Mouse (Mus musculus) intestine, postnatal 0 days (tissue): ENCODE data around the gene Pygo2. TPM values are rescaled to one million over a fixed set of nuclear protein-coding genes. Genes with fewer than 3 reads are reported as not detected.

Experiments
- ATAC-seq: fragments of 200-750 bp; cut with Nextera tagmentation; 2 replicates; pipeline ENCODE4 v1.8.0; 2017; ENCODE audit warnings: mild to moderate bottlenecking, moderate TSS enrichment, moderate library complexity
- H3K27ac ChIP-seq: fragments of 300-500 bp; sonication (generic); 2 replicates; pipeline ENCODE4 v1.5.1; 2014; ENCODE audit warnings: mild to moderate bottlenecking, low read depth, low read length, moderate library complexity
- H3K27me3 ChIP-seq: fragments of 300-500 bp; sonication (generic); replicated peaks from 2 replicates; pipeline ENCODE4 v1.6.1; 2014; ENCODE audit warnings: low read length, mixed read lengths; ENCODE audit not compliant: control insufficient read depth, insufficient read depth
- H3K36me3 ChIP-seq: fragments of 300-500 bp; sonication (generic); 2 replicates; pipeline ENCODE4 v1.6.1; 2014; ENCODE audit warnings: mild to moderate bottlenecking, moderate library complexity; ENCODE audit not compliant: control insufficient read depth, insufficient read depth
- H3K4me1 ChIP-seq: fragments of 300-500 bp; sonication (generic); replicated peaks from 2 replicates; pipeline ENCODE4 v1.6.1; 2014; ENCODE audit warnings: antibody characterized with exemption, low read length, mixed read lengths; ENCODE audit not compliant: control insufficient read depth, insufficient read depth
- H3K4me2 ChIP-seq: fragments of 300-500 bp; sonication (generic); replicated peaks from 2 replicates; pipeline ENCODE4 v1.6.1; 2014; ENCODE audit warnings: low read depth, mild to moderate bottlenecking, moderate library complexity
- H3K4me3 ChIP-seq: fragments of 300-500 bp; sonication (generic); 2 replicates; pipeline ENCODE4 v1.5.1; 2014; ENCODE audit warnings: low read depth, low read length
- H3K9ac ChIP-seq: fragments of 300-500 bp; sonication (generic); 2 replicates; pipeline ENCODE4 v1.6.1; 2014; ENCODE audit warnings: mild to moderate bottlenecking, low read depth, low read length
- H3K9me3 ChIP-seq: fragments of 300-500 bp; sonication (generic); 2 replicates; pipeline ENCODE4 v1.6.1; 2016; ENCODE audit warnings: mixed run types; ENCODE audit not compliant: control insufficient read depth
- CTCF ChIP-seq: sonication (generic); IDR thresholded peaks from 2 replicates; pipeline ENCODE4 v1.5.1; 2016; ENCODE audit warnings: low read depth, mild to moderate bottlenecking, control low read depth, antibody characterized with exemption, moderate library complexity
- WGBS: fragments of 180-500 bp; shearing (Covaris S2); extraction: QIAGEN DNeasy Blood & Tissue Kit; methylation state at CpG from one replicate; pipeline ENCODE4 v1.1.7; 2014; 5-methylcytosine and 5-hydroxymethylcytosine counted together
- polyA plus RNA-seq: library from polyadenylated mRNA; unstranded; fragments of >200 nt; fragmentation: Nextera tagmentation; extraction: Ambion mirVana; gene quantifications from 2 replicates; pipeline ENCODE4 v1.2.1, GENCODE M21; 2015

Gene Pygo2
- polyA plus RNA-seq, 1 experiment from 2014 or later: 17.1 TPM

DNA sequence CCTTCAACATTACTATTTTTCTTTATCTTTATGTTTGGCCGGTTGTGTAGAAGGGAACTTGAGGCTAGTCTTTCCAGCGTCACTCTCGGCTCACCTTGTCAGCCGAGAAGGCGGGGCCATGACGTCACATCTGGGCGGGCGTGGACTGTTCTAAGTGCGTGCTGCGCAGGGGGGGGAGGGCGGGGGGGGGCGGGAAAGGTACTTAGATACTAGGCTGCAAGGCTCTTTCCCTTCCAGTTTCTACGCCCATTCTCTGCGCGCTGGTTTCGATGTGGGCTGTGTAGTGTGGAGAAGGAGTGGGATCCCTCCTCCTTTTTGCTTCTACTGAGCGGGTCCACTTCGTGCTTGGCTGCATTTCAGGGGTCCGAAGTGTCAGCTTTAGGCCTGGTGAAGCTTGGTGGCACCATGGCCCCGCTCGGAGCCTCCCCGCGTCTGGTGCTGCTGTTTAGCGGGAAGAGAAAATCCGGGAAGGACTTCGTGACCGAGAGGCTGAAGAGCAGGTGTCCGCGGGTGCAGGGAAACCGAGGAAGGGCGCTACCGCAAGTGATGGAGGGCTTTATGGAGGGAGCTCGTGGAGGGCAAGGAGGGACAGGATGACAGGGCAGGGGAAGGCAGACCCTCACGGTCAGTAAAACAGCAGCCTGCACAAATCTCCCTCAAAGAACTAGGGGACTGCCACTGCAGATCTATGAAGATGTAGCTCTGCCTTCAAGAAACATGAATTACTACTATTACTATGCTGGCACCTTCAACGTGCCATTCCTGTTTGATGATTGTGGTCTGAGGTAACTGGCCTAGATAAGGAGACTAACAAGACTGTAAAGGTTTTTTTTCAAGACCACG is 29.2 kb downstream of the Pygo2 start:
- Histone ChIP-seq H3K9me3 (no peaks in the 10 kb centered on the region), H3K4me2 (peak overlapping the region; percentile 81), H3K36me3 (no peaks in the 10 kb centered on the region), H3K9ac (peak overlapping the region; percentile 63), H3K4me3 (peak overlapping the region; percentile 54), H3K27me3 (no peaks in the 10 kb centered on the region), H3K4me1 (peaks cover 4% of the 10 kb centered on the region; the same call in 1 of the 2 replicates), H3K27ac (peak overlapping the region; percentile 74)
- WGBS: under 1% methylated on average over 36 of the region's 36 CpGs
- peak; percentile 87 for ATAC-seq
- TF ChIP-seq CTCF: no peak

DNA sequence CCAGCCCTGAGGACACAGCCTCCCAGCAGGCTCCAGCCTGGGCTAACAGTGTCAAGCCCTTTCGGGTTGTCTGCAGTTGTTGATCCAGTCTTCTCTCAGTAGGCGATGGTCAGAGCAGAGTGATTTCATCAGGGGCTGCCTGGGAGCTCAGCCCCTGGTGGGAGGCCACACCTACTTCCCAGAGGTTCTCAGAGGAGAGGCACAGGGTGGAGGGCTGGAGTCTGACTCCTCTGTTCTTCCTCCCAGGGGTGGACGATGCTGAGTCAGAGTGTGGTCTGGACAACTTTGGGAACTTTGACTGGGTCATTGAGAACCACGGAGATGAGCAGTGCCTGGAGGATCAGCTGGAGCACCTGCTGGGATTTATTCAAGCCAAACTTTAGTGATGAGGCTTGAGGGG is 38.3 kb downstream of the Pygo2 start:
- H3K4me3 ChIP-seq: no peak overlapping the region
- ATAC-seq: no peak
- H3K27me3 ChIP-seq: no peaks in the 10 kb centered on the region
- no peaks in the 10 kb centered on the region for H3K4me1 ChIP-seq
- WGBS: 70% methylated on average over 4 of the region's 4 CpGs
- H3K4me2 ChIP-seq: no peak overlapping the region
- no peaks in the 10 kb centered on the region for H3K9me3 ChIP-seq
- TF ChIP-seq CTCF: no peak
- H3K9ac ChIP-seq: no peak overlapping the region
- H3K36me3 ChIP-seq: peaks cover 12% of the 10 kb centered on the region
- no peak overlapping the region for H3K27ac ChIP-seq

DNA sequence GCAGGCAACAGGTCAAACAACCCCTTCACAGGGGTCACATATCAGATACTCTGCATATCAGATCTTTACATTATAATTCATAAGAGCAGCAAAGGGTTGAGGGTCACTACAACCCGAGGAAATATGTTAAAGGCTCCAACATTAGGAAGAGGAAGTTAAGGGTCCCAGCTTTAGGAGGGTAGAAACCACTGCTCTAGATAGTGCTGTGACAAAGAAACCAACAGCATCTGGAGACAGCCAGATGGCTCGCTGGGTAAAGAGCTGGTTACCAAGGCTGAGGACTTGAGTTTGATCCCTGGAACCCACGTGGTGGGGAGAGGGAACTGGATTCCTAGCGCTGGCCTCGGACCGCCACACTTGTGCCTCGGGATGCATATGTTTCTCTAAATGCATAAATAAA is 42.3 kb downstream of the Pygo2 start:
- Histone ChIP-seq H3K4me2 (no peak overlapping the region), H3K27me3 (no peaks in the 10 kb centered on the region), H3K36me3 (peaks cover 12% of the 10 kb centered on the region), H3K9ac (no peak overlapping the region), H3K27ac (no peak overlapping the region), H3K9me3 (no peaks in the 10 kb centered on the region), H3K4me3 (no peak overlapping the region), H3K4me1 (no peaks in the 10 kb centered on the region)
- TF ChIP-seq CTCF: no peak
- 74% methylated on average over 7 of the region's 7 CpGs for WGBS
- ATAC-seq: no peak

DNA sequence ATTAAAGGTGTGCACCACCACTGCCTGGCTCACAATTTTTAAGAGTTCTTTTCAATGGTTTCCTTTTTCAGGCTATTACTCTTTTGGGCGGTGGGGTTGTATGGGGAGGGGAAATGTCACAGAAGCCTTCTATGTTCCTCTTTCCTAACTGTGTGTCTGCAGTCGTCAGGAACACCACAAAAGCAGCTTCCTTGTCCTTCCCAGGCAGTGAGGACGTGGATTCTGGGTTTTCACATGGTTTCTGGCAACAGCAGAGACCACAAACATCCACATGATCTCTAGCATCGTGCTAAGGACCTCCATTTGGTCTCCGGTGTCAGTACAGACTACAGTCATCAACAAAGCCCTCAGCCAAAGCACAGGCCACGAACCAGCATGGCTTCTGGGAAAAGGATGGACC is 43.8 kb downstream of the Pygo2 start:
- WGBS: 73% methylated on average over 6 of the region's 6 CpGs

DNA sequence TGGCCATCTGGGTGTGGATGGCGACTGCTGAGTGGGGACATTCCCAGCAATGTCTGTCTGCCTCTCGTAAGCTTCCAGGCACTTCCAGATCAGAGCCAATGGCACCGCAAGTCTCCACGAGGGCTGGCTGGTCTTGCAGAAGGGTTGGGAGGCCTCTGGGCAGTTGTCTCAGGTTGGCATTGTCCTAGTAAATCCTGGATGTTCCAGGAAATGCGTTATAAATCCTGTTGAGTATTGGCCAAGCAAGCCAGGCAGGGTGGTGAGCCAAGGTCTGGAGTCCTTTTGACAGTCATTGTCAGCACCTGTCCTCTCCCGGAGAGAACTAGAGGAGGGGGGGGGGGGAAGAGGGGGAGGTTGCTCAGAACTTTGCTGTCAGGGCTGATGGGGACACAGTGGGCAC is 49.0 kb downstream of the Pygo2 start:
- 0 out of 2 replicates have a peak, but pooled peaks cover 2% of the 10 kb centered on the region for H3K4me1 ChIP-seq
- H3K36me3 ChIP-seq: no peaks in the 10 kb centered on the region
- no peaks in the 10 kb centered on the region for H3K9me3 ChIP-seq
- no peak overlapping the region for H3K4me2 ChIP-seq
- no peaks in the 10 kb centered on the region for H3K27me3 ChIP-seq
- no peak overlapping the region for H3K4me3 ChIP-seq
- no peak for ATAC-seq
- no peak overlapping the region for H3K27ac ChIP-seq
- no peak overlapping the region for H3K9ac ChIP-seq
- 69% methylated on average over 6 of the region's 6 CpGs for WGBS
- TF ChIP-seq CTCF: no peak

More for the DNA sequence above, 43.8 kb downstream of the Pygo2 start:
- H3K4me3 ChIP-seq: no peak overlapping the region
- ATAC-seq: no peak
- no peak overlapping the region for H3K27ac ChIP-seq
- H3K9ac ChIP-seq: no peak overlapping the region
- H3K4me2 ChIP-seq: no peak overlapping the region
- no peaks in the 10 kb centered on the region for H3K9me3 ChIP-seq
- H3K27me3 ChIP-seq: no peaks in the 10 kb centered on the region
- no peak for TF ChIP-seq CTCF
- no peaks in the 10 kb centered on the region; the same call in 1 of the 2 replicates for H3K36me3 ChIP-seq
- no peaks in the 10 kb centered on the region for H3K4me1 ChIP-seq

DNA sequence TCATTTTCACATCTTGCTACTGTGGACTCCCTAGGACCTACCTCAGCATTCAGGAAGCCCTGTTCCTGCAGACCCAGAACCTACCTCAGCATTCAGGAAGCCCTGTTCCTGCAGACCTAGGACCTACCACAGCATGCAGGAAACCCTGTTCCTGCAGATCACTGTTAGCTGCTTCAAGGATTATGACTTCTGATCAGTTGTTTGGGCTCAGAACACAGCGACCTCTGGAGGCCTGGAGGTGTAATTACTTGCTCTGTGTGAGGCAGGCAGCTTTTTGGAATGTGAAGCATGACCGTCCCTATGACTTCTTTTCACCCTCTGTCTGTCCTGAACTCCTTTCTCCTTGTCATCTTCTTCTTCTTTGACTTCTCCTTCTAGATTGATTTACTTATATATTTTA is 51.5 kb downstream of the Pygo2 start:
- no peak overlapping the region for H3K9ac ChIP-seq
- WGBS: 51% methylated on average over 2 of the region's 2 CpGs
- no peaks in the 10 kb centered on the region for H3K36me3 ChIP-seq
- H3K4me3 ChIP-seq: no peak overlapping the region
- no peak for ATAC-seq
- H3K4me2 ChIP-seq: no peak overlapping the region
- TF ChIP-seq CTCF: peak; percentile 83
- H3K4me1 ChIP-seq: 0 out of 2 replicates have a peak, but pooled peaks cover 2% of the 10 kb centered on the region
- no peaks in the 10 kb centered on the region for H3K9me3 ChIP-seq
- no peaks in the 10 kb centered on the region for H3K27me3 ChIP-seq
- no peak overlapping the region for H3K27ac ChIP-seq
